Mouse (Mus musculus) midbrain, embryonic 13.5 days (tissue): ENCODE data around the gene Creb5. TPM values are rescaled to one million over a fixed set of nuclear protein-coding genes. Genes with fewer than 3 reads are reported as not detected.
"Not testable (repeated sequence)": the region's sequence is repeated elsewhere in the genome, so short reads cannot be mapped to it uniquely, and the experiment has no call there.

ENCODE experiments used
- ATAC-seq: fragments of 200-750 bp; cut with Nextera tagmentation; 2 replicates; pipeline ENCODE4 v1.8.0; 2017; ENCODE audit warnings: mild to moderate bottlenecking, moderate TSS enrichment, moderate library complexity
- H3K27ac ChIP-seq: fragments of 300-500 bp; sonication (generic); 2 replicates; pipeline ENCODE4 v1.5.1; 2015; ENCODE audit warnings: inconsistent platforms, mild to moderate bottlenecking, moderate library complexity
- H3K27me3 ChIP-seq: fragments of 300-500 bp; sonication (generic); 2 replicates; pipeline ENCODE4 v1.6.1; 2015; ENCODE audit warnings: mild to moderate bottlenecking, inconsistent platforms
- H3K36me3 ChIP-seq: fragments of 300-500 bp; sonication (generic); 2 replicates; pipeline ENCODE4 v1.6.1; 2015; ENCODE audit warnings: mild to moderate bottlenecking, inconsistent platforms
- H3K4me1 ChIP-seq: fragments of 300-500 bp; sonication (generic); replicated peaks from 2 replicates; pipeline ENCODE4 v1.6.1; 2015; ENCODE audit warnings: inconsistent platforms
- H3K4me2 ChIP-seq: fragments of 300-500 bp; sonication (generic); replicated peaks from 2 replicates; pipeline ENCODE4 v1.6.1; 2015; ENCODE audit warnings: moderate library complexity, mild to moderate bottlenecking, inconsistent platforms
- H3K4me3 ChIP-seq: fragments of 300-500 bp; sonication (generic); replicated peaks from 2 replicates; pipeline ENCODE4 v1.5.1; 2015; ENCODE audit warnings: mild to moderate bottlenecking, inconsistent platforms
- H3K9ac ChIP-seq: fragments of 300-500 bp; sonication (generic); replicated peaks from 2 replicates; pipeline ENCODE4 v1.6.1; 2015; ENCODE audit warnings: mild to moderate bottlenecking, inconsistent platforms
- H3K9me3 ChIP-seq: fragments of 300-500 bp; sonication (generic); 2 replicates; pipeline ENCODE4 v1.6.1; 2016; ENCODE audit warnings: mild to moderate bottlenecking, inconsistent platforms
- WGBS: fragments of 180-500 bp; shearing (Covaris S2); methylation state at CpG from one replicate; pipeline ENCODE4 v1.1.7; 2015; 5-methylcytosine and 5-hydroxymethylcytosine counted together
- polyA plus RNA-seq: library from polyadenylated mRNA; unstranded; fragments of >200 nt; fragmentation: Nextera tagmentation; extraction: Ambion mirVana; gene quantifications from 2 replicates; pipeline ENCODE4 v1.2.1, GENCODE M21; 2015

Creb5 gene
- polyA plus RNA-seq, 1 experiment from 2014 or later, result 4.5 TPM

- H3K4me3 ChIP-seq, result no peak overlapping the region
- H3K27ac ChIP-seq, result no peak overlapping the region
- no peaks in the 10 kb centered on the region for H3K9me3 ChIP-seq
- H3K4me1 ChIP-seq, result peaks cover 31% of the 10 kb centered on the region
- H3K9ac ChIP-seq, result no peak overlapping the region
- H3K36me3 ChIP-seq, result no peaks in the 10 kb centered on the region
- 92% methylated on average over 3 of the region's 3 CpGs for WGBS
- no peak overlapping the region for H3K4me2 ChIP-seq
- 0 out of 2 replicates have a peak, but pooled peaks cover 4% of the 10 kb centered on the region for H3K27me3 ChIP-seq
- ATAC-seq, result no peak
These were observed 109.4 kb downstream of the Creb5 start for GRCm38 (mm10) chr6:53396421-53396820.

GRCm38 (mm10) chr6:53397797-53398196 lies 110.7 kb downstream of the Creb5 start:
- Histone ChIP-seq H3K36me3 (no peaks in the 10 kb centered on the region), H3K4me2 (no peak overlapping the region), H3K9me3 (no peaks in the 10 kb centered on the region), H3K27me3 (0 out of 2 replicates have a peak, but pooled peaks cover 4% of the 10 kb centered on the region), H3K4me1 (peaks cover 31% of the 10 kb centered on the region), H3K9ac (no peak overlapping the region), H3K27ac (no peak overlapping the region), H3K4me3 (no peak overlapping the region)
- 70% methylated on average over 4 of the region's 4 CpGs for WGBS
- no peak for ATAC-seq

- no peak overlapping the region for H3K4me3 ChIP-seq
- 0 out of 2 replicates have a peak, but pooled peaks cover 4% of the 10 kb centered on the region for H3K27me3 ChIP-seq
- H3K4me2 ChIP-seq, result no peak overlapping the region
- no peaks in the 10 kb centered on the region for H3K36me3 ChIP-seq
- no peak overlapping the region for H3K27ac ChIP-seq
- WGBS, result 37% methylated on average over 18 of the region's 18 CpGs
- H3K4me1 ChIP-seq, result peaks cover 30% of the 10 kb centered on the region
- H3K9me3 ChIP-seq, result no peaks in the 10 kb centered on the region
- no peak overlapping the region for H3K9ac ChIP-seq
- no peak for ATAC-seq
These were observed 111.4 kb downstream of the Creb5 start for GRCm38 (mm10) chr6:53398297-53399140.

GRCm38 (mm10) chr6:53401364-53401763 lies 114.3 kb downstream of the Creb5 start:
- no peak overlapping the region for H3K4me3 ChIP-seq
- no peak overlapping the region for H3K4me2 ChIP-seq
- WGBS, result 93% methylated on average over 6 of the region's 6 CpGs
- H3K4me1 ChIP-seq, result peaks cover 10% of the 10 kb centered on the region
- no peak for ATAC-seq
- H3K27me3 ChIP-seq, result 0 out of 2 replicates have a peak, but pooled peaks cover 4% of the 10 kb centered on the region
- no peak overlapping the region for H3K27ac ChIP-seq
- H3K9me3 ChIP-seq, result no peaks in the 10 kb centered on the region
- no peak overlapping the region for H3K9ac ChIP-seq
- H3K36me3 ChIP-seq, result no peaks in the 10 kb centered on the region

GRCm38 (mm10) chr6:53402551-53402950 lies 115.5 kb downstream of the Creb5 start:
- H3K4me1 ChIP-seq, result peaks cover 10% of the 10 kb centered on the region
- not testable (repeated sequence) for H3K27me3 ChIP-seq, H3K9me3 ChIP-seq, H3K4me3 ChIP-seq, H3K27ac ChIP-seq, H3K36me3 ChIP-seq, H3K9ac ChIP-seq, H3K4me2 ChIP-seq, ATAC-seq
- 96% methylated on average over 7 of the region's 7 CpGs for WGBS

- Histone ChIP-seq H3K27ac (no peak overlapping the region), H3K9ac (no peak overlapping the region), H3K36me3 (no peaks in the 10 kb centered on the region), H3K9me3 (no peaks in the 10 kb centered on the region), H3K4me3 (no peak overlapping the region), H3K4me1 (no peaks in the 10 kb centered on the region), H3K4me2 (no peak overlapping the region), H3K27me3 (no peaks in the 10 kb centered on the region)
- no peak for ATAC-seq
- WGBS, result 89% methylated on average over 6 of the region's 6 CpGs
These were observed 122.1 kb downstream of the Creb5 start for GRCm38 (mm10) chr6:53409183-53409582.

- H3K4me1 ChIP-seq, result no peaks in the 10 kb centered on the region
- no peaks in the 10 kb centered on the region for H3K36me3 ChIP-seq
- no peak overlapping the region for H3K27ac ChIP-seq
- H3K9ac ChIP-seq, result no peak overlapping the region
- H3K4me2 ChIP-seq, result no peak overlapping the region
- no peaks in the 10 kb centered on the region for H3K9me3 ChIP-seq
- WGBS, result 31% methylated on average over 3 of the region's 3 CpGs
- no peaks in the 10 kb centered on the region for H3K27me3 ChIP-seq
- H3K4me3 ChIP-seq, result no peak overlapping the region
- ATAC-seq, result no peak
These were observed 134.3 kb downstream of the Creb5 start for GRCm38 (mm10) chr6:53421345-53421744.

GRCm38 (mm10) chr6:53429368-53429767 lies 142.3 kb downstream of the Creb5 start:
- Histone ChIP-seq H3K9me3 (no peaks in the 10 kb centered on the region), H3K27ac (no peak overlapping the region), H3K27me3 (no peaks in the 10 kb centered on the region), H3K9ac (no peak overlapping the region), H3K4me2 (no peak overlapping the region), H3K4me1 (no peaks in the 10 kb centered on the region; the same call in 1 of the 2 replicates), H3K36me3 (no peaks in the 10 kb centered on the region), H3K4me3 (no peak overlapping the region)
- ATAC-seq, result no peak
- WGBS, result 78% methylated on average over 7 of the region's 7 CpGs

- Histone ChIP-seq H3K4me3 (no peak overlapping the region), H3K9me3 (no peaks in the 10 kb centered on the region), H3K36me3 (no peaks in the 10 kb centered on the region), H3K9ac (no peak overlapping the region), H3K4me2 (no peak overlapping the region), H3K4me1 (no peaks in the 10 kb centered on the region; the same call in 1 of the 2 replicates), H3K27ac (no peak overlapping the region), H3K27me3 (no peaks in the 10 kb centered on the region)
- 55% methylated on average over 4 of the region's 4 CpGs for WGBS
- no peak for ATAC-seq
These were observed 142.8 kb downstream of the Creb5 start for GRCm38 (mm10) chr6:53429891-53430290.

- H3K36me3 ChIP-seq, result no peaks in the 10 kb centered on the region
- H3K9me3 ChIP-seq, result no peaks in the 10 kb centered on the region
- 94% methylated on average over 11 of the region's 11 CpGs for WGBS
- ATAC-seq, result no peak
- H3K4me1 ChIP-seq, result peaks cover 13% of the 10 kb centered on the region
- no peak overlapping the region for H3K27ac ChIP-seq
- no peaks in the 10 kb centered on the region for H3K27me3 ChIP-seq
- H3K4me2 ChIP-seq, result no peak overlapping the region
- no peak overlapping the region for H3K9ac ChIP-seq
- no peak overlapping the region for H3K4me3 ChIP-seq
These were observed 158.9 kb downstream of the Creb5 start for GRCm38 (mm10) chr6:53445862-53446460.

- ATAC-seq, result no peak
- Histone ChIP-seq H3K4me1 (peaks cover 13% of the 10 kb centered on the region), H3K4me3 (no peak overlapping the region), H3K9me3 (no peaks in the 10 kb centered on the region), H3K4me2 (no peak overlapping the region), H3K9ac (no peak overlapping the region), H3K27me3 (no peaks in the 10 kb centered on the region), H3K36me3 (no peaks in the 10 kb centered on the region), H3K27ac (no peak overlapping the region)
- 92% methylated on average over 9 of the region's 9 CpGs for WGBS
These were observed 160.4 kb downstream of the Creb5 start for GRCm38 (mm10) chr6:53447479-53447878.

- no peak overlapping the region for H3K27ac ChIP-seq
- H3K4me1 ChIP-seq, result peaks cover 13% of the 10 kb centered on the region
- no peak overlapping the region for H3K4me3 ChIP-seq
- H3K9ac ChIP-seq, result no peak overlapping the region
- no peak overlapping the region for H3K4me2 ChIP-seq
- WGBS, result 87% methylated on average over 9 of the region's 9 CpGs
- no peaks in the 10 kb centered on the region for H3K9me3 ChIP-seq
- no peaks in the 10 kb centered on the region for H3K36me3 ChIP-seq
- ATAC-seq, result no peak
- no peaks in the 10 kb centered on the region for H3K27me3 ChIP-seq
These were observed 161.3 kb downstream of the Creb5 start for GRCm38 (mm10) chr6:53448317-53448870.
